Mouse (Mus musculus) heart, adult 2 months (tissue): Measurements from ENCODE around the gene Nufip1. TPM values are rescaled to one million over a fixed set of nuclear protein-coding genes. Genes with fewer than 3 reads are reported as not detected.
A peak's percentile ranks its signal among the peaks of the same experiment; 100 is the strongest.

Experiments used
- DNase-seq, 2 experiments: peaks; one replicate each; pipeline ENCODE4 v3.0.0; 2021
- H3K27ac ChIP-seq: fragments of 200-600 bp; 2 replicates; pipeline ENCODE4 v1.8.1; 2022
- H3K27me3 ChIP-seq: fragments of 200-500 bp; 2 replicates; pipeline ENCODE4 v1.6.1; 2012; ENCODE audit warnings: mild to moderate bottlenecking, low read length, inconsistent platforms, mixed read lengths; ENCODE audit not compliant: control insufficient read depth, insufficient read depth
- H3K36me3 ChIP-seq: fragments of 200-500 bp; 2 replicates; pipeline ENCODE4 v1.6.1; 2012; ENCODE audit warnings: low read length, inconsistent platforms; ENCODE audit not compliant: control insufficient read depth, insufficient read depth
- H3K4me1 ChIP-seq: fragments of 200-500 bp; 2 replicates; pipeline ENCODE4 v1.6.1; 2011; ENCODE audit warnings: low read length; ENCODE audit not compliant: control insufficient read depth, insufficient read depth
- H3K4me3 ChIP-seq: fragments of 200-600 bp; 2 replicates; pipeline ENCODE4 v1.8.1; 2022
- H3K79me2 ChIP-seq: fragments of 200-500 bp; replicated peaks from 2 replicates; pipeline ENCODE4 v1.6.1; 2012; ENCODE audit warnings: mild to moderate bottlenecking, inconsistent platforms, low read length, moderate library complexity, mixed read lengths; ENCODE audit not compliant: control insufficient read depth, insufficient read depth
- H3K9ac ChIP-seq: fragments of 200-500 bp; 2 replicates; pipeline ENCODE4 v1.6.1; 2012; ENCODE audit warnings: low read depth, mild to moderate bottlenecking, control low read depth, inconsistent platforms, low read length, mixed read lengths
- CTCF ChIP-seq: fragments of 200-600 bp; IDR thresholded peaks from 2 replicates; pipeline ENCODE4 v1.8.1; 2022; ENCODE audit warnings: antibody characterized with exemption, mild to moderate bottlenecking, moderate library complexity
- EP300 ChIP-seq: fragments of 200-500 bp; IDR thresholded peaks from 2 replicates; pipeline ENCODE4 v1.6.1; 2011; ENCODE audit warnings: low read depth, low read length, control low read depth; ENCODE audit not compliant: insufficient read depth
- POLR2A ChIP-seq: fragments of 200-500 bp; IDR thresholded peaks from 2 replicates; pipeline ENCODE4 v1.6.1; 2011; ENCODE audit warnings: mild to moderate bottlenecking, low read depth, low read length, control low read depth; ENCODE audit not compliant: insufficient read depth
- WGBS: fragments of 180-500 bp; shearing (Covaris S2); methylation state at CpG from one replicate; pipeline ENCODE4 v1.1.7; 2018; 5-methylcytosine and 5-hydroxymethylcytosine counted together
- intact Hi-C: fragments of 180-260 bp; cut with DNase I; formaldehyde crosslinking; loops from one replicate; pipeline ENCODE4 v1.15.1; 2025
- polyA plus RNA-seq: library from polyadenylated mRNA; depleted of rRNA; stranded (reverse); fragments of >200 nt; gene quantifications from 2 replicates; pipeline ENCODE4 v1.2.3, GENCODE M21; 2012
- total RNA-seq, 2 experiments: library from RNA; stranded (reverse); gene quantifications; 2 replicates each; pipeline ENCODE4 v1.2.3; 2021

Gene Nufip1
- total and polyA plus RNA-seq, 3 experiments, result 1.5 to 3.1 (median 3.0) TPM

GRCm38 (mm10) chr14:76075721-76076120 is 35.0 kb upstream of the Nufip1 start:
- 68% methylated on average over 4 of the region's 4 CpGs for WGBS
- intact Hi-C loops, result no loop called here

GRCm38 (mm10) chr14:76076602-76077001 is 34.1 kb upstream of the Nufip1 start:
- Histone ChIP-seq H3K4me1 (no peaks in the 10 kb centered on the region), H3K27ac (no peak overlapping the region), H3K4me3 (no peak overlapping the region), H3K9ac (no peak overlapping the region), H3K36me3 (no peaks in the 10 kb centered on the region), H3K79me2 (no peaks in the 10 kb centered on the region), H3K27me3 (no peaks in the 10 kb centered on the region)
- intact Hi-C loops, result loop anchor here (1.0 kb wide), 2 partner anchors 177 to 200 kb away; no protein-coding TSS in a partner anchor
- no peak for DNase-seq
- TF ChIP-seq POLR2A (no peak), EP300 (no peak), CTCF (no peak)
- WGBS, result 67% methylated on average over 4 of the region's 4 CpGs

More at GRCm38 (mm10) chr14:76075721-76076120, 35.0 kb upstream of the Nufip1 start:
- Histone ChIP-seq H3K4me1 (no peaks in the 10 kb centered on the region), H3K36me3 (no peaks in the 10 kb centered on the region), H3K79me2 (no peaks in the 10 kb centered on the region), H3K27me3 (no peaks in the 10 kb centered on the region), H3K4me3 (no peak overlapping the region), H3K27ac (no peak overlapping the region), H3K9ac (no peak overlapping the region)
- DNase-seq, result no peak
- no peak for TF ChIP-seq POLR2A
- TF ChIP-seq EP300, result no peak
- TF ChIP-seq CTCF, result no peak

- TF ChIP-seq CTCF (peak; percentile 84), EP300 (no peak), POLR2A (no peak)
- intact Hi-C loops, result loop anchor here (1.0 kb wide), 2 partner anchors 178 to 201 kb away; no protein-coding TSS in a partner anchor
- 43% methylated on average over 9 of the region's 9 CpGs for WGBS
- no peaks in the 10 kb centered on the region for H3K27me3 ChIP-seq
- no peak overlapping the region for H3K9ac ChIP-seq
- peak; percentile 5 to 22 for DNase-seq
- H3K27ac ChIP-seq, result no peak overlapping the region
- H3K36me3 ChIP-seq, result no peaks in the 10 kb centered on the region
- no peak overlapping the region for H3K4me3 ChIP-seq
- no peaks in the 10 kb centered on the region for H3K4me1 ChIP-seq
- H3K79me2 ChIP-seq, result no peaks in the 10 kb centered on the region
These were observed 33.6 kb upstream of the Nufip1 start for GRCm38 (mm10) chr14:76077088-76077491.

- no peaks in the 10 kb centered on the region for H3K27me3 ChIP-seq
- H3K27ac ChIP-seq, result no peak overlapping the region
- WGBS, result 59% methylated on average over 11 of the region's 11 CpGs
- H3K9ac ChIP-seq, result no peak overlapping the region
- no peak overlapping the region for H3K4me3 ChIP-seq
- peak in 1 of 2 experiments; percentile 23 for DNase-seq
- H3K79me2 ChIP-seq, result no peaks in the 10 kb centered on the region
- intact Hi-C loops, result no loop called here
- TF ChIP-seq CTCF (peak; percentile 34), EP300 (no peak), POLR2A (no peak)
- no peaks in the 10 kb centered on the region for H3K36me3 ChIP-seq
- H3K4me1 ChIP-seq, result no peaks in the 10 kb centered on the region
These were observed 29.2 kb upstream of the Nufip1 start for GRCm38 (mm10) chr14:76081451-76081850.

GRCm38 (mm10) chr14:76082086-76082636 is 28.5 kb upstream of the Nufip1 start:
- no peak overlapping the region for H3K27ac ChIP-seq
- no peaks in the 10 kb centered on the region for H3K4me1 ChIP-seq
- DNase-seq, result no peak
- H3K79me2 ChIP-seq, result no peaks in the 10 kb centered on the region
- TF ChIP-seq CTCF (no peak), POLR2A (no peak), EP300 (no peak)
- H3K36me3 ChIP-seq, result no peaks in the 10 kb centered on the region
- 84% methylated on average over 13 of the region's 13 CpGs for WGBS
- intact Hi-C loops, result no loop called here
- H3K27me3 ChIP-seq, result no peaks in the 10 kb centered on the region
- H3K4me3 ChIP-seq, result no peak overlapping the region
- H3K9ac ChIP-seq, result no peak overlapping the region

GRCm38 (mm10) chr14:76084188-76084587 is 26.5 kb upstream of the Nufip1 start:
- Histone ChIP-seq H3K36me3 (no peaks in the 10 kb centered on the region), H3K79me2 (no peaks in the 10 kb centered on the region), H3K27me3 (no peaks in the 10 kb centered on the region), H3K4me1 (no peaks in the 10 kb centered on the region), H3K9ac (no peak overlapping the region), H3K27ac (no peak overlapping the region), H3K4me3 (no peak overlapping the region)
- intact Hi-C loops, result no loop called here
- no peak for TF ChIP-seq EP300
- no peak for TF ChIP-seq POLR2A
- no peak for TF ChIP-seq CTCF
- 28% methylated on average over 3 of the region's 3 CpGs for WGBS
- no peak for DNase-seq
